Mouse (Mus musculus) cortical plate, adult 2 months (tissue): Measurements from ENCODE around the gene Dido1.

ENCODE experiments used
- CTCF ChIP-seq: fragments of 200-500 bp; IDR thresholded peaks from 2 replicates; pipeline ENCODE4 v1.5.1; 2011; ENCODE audit warnings: mild to moderate bottlenecking, control low read depth, low read length; ENCODE audit not compliant: insufficient read depth; ENCODE audit errors: extremely low read depth
- POLR2A ChIP-seq: fragments of 200-500 bp; IDR thresholded peaks from 2 replicates; pipeline ENCODE4 v1.6.1; 2011; ENCODE audit warnings: mild to moderate bottlenecking, low read length, control low read depth; ENCODE audit not compliant: insufficient read depth; ENCODE audit errors: extremely low read depth

DNA sequence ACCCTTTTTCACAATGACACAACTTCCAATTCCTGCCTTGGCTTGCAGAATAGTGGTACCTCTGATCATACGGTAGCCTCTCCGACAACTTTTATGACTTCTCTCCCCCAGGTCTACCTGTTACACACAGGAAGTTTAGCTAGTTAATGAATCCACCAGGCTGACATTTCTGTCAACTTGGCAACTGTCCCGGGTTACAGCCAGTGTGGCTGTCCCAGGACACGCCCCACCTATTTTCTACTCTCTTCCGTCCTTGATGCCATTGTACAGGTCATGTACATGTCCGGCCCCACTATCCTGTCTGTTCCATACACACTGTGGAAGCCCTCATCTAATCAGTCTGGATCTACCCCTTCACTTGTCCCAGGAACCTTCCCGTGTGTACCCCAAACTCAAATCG is 5.2 kb downstream of the Dido1 start:
- TF ChIP-seq CTCF (no peak), POLR2A (no peak)
